Mouse (Mus musculus): ENCODE results near the gene Vps51. TPM values are rescaled to one million over a fixed set of nuclear protein-coding genes. Genes with fewer than 3 reads are reported as not detected.
"Not testable (repeated sequence)": the region's sequence is repeated elsewhere in the genome, so short reads cannot be mapped to it uniquely, and the experiment has no call there.

Vps51 gene
- polyA plus RNA-seq, 1 experiment: 163 TPM

GRCm38 (mm10) chr19:6046294-6047153, 30.5 kb downstream of the Vps51 start, which contains the start of gene Syvn1:
Syvn1 (plus strand) TSS chr19:6046576.
- H3K27ac ChIP-seq (ENCODE audit: control insufficient read depth, insufficient read depth, low read length): peak within 1 kb of the TSS; percentile 92
- peak; percentile 88 for DNase-seq
- no peaks in the 10 kb centered on the region for H3K27me3 ChIP-seq (ENCODE audit: control insufficient read depth, insufficient read depth, low read length)
- WGBS: under 1% methylated on average over 65 of the region's 65 CpGs
- H3K4me3 ChIP-seq (ENCODE audit: control insufficient read depth, insufficient read depth, low read length): peak within 1 kb of the TSS; percentile 65
- H3K4me1 ChIP-seq (replicated peaks; ENCODE audit: control insufficient read depth, insufficient read depth, low read length): peaks cover 14% of the 10 kb centered on the region
- TF ChIP-seq POLR2A (IDR thresholded peaks at IDR 0.05; ENCODE audit: control insufficient read depth, extremely low read depth, insufficient read depth, low read length, poor library complexity) (peak; percentile 90), CTCF (IDR thresholded peaks at IDR 0.05; ENCODE audit: borderline replicate concordance, control insufficient read depth, extremely low read depth, insufficient read depth, low read length, poor library complexity) (no peak)
- H3K36me3 ChIP-seq (ENCODE audit: control insufficient read depth, insufficient read depth, low read length): peaks cover 23% of the 10 kb centered on the region

DNA sequence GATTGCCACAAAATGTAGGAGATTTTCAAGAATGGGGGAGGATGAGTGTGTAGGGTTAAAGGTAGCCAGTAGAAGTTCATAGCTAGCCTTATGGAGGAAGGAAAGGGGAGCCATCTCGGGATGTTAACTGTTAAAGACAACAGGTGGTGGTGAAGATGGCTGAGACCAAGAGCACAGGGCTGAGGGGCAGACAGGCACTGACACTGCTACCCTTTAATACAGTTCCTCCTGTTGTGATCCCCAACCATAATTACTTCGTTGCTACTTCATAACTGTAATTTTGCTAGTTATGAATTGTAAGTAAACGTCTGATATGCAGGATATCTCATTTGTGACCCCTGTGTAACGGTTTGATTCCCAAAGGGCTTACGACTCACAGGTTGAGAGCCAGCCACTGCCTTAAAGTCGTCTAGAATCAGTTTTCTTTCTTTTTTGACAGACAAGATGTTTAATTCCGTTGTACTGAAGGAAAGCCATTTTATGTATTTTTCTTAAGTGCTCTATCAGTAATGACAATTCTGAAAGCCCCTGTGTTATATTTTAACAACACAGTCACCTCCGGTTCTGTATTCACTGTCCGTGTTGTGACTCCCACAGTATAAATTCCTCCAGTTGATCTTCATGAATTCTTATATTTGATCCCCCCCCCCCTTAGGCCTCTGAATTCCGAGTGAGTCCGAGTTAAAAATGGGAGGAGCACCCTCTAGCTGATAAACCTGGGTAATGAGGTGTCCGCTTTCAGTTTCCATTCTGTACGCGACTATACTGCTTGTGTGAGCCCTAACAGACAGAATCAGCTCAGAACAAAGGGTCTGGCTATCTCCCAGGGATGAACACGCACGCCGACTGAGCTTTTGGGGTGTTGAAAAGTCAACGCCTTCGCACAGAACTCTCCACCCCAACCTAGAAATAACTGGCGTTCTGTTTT, 31.4 kb downstream of the Vps51 start:
- H3K4me1 ChIP-seq (replicated peaks; ENCODE audit: control insufficient read depth, insufficient read depth, low read length): peaks cover 14% of the 10 kb centered on the region
- H3K27me3 ChIP-seq (ENCODE audit: control insufficient read depth, insufficient read depth, low read length): no peaks in the 10 kb centered on the region
- no peak for DNase-seq
- 9% methylated on average over 20 of the region's 20 CpGs for WGBS
- peak overlapping the region; percentile 65 for H3K4me3 ChIP-seq (ENCODE audit: control insufficient read depth, insufficient read depth, low read length)
- H3K27ac ChIP-seq (ENCODE audit: control insufficient read depth, insufficient read depth, low read length): peak overlapping the region; percentile 92
- TF ChIP-seq CTCF (IDR thresholded peaks at IDR 0.05; ENCODE audit: borderline replicate concordance, control insufficient read depth, extremely low read depth, insufficient read depth, low read length, poor library complexity) (no peak), POLR2A (IDR thresholded peaks at IDR 0.05; ENCODE audit: control insufficient read depth, extremely low read depth, insufficient read depth, low read length, poor library complexity) (no peak)
- H3K36me3 ChIP-seq (ENCODE audit: control insufficient read depth, insufficient read depth, low read length): peaks cover 15% of the 10 kb centered on the region

DNA sequence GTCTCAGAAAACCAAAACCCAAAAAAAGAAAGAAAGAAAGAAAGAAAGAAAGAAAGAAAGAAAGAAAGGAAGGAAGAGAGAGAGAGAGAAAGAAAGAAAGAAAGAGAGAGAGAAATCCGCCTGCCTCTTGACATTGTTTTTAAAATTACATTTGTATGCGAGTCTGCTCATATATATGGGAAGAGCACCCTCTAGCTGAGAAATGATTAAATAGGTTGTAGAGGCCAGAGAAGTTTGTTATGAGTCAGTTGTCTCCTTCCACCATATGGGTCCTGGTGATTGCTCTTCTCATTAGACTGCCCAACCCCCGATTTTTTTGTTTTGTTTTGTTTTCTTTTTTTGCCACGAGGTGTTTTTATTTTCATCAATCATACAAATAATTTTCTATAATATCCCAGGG, 32.9 kb downstream of the Vps51 start:
- not testable (repeated sequence) for H3K4me3 ChIP-seq (ENCODE audit: control insufficient read depth, insufficient read depth, low read length); H3K27me3 ChIP-seq (ENCODE audit: control insufficient read depth, insufficient read depth, low read length); DNase-seq; H3K27ac ChIP-seq (ENCODE audit: control insufficient read depth, insufficient read depth, low read length); H3K36me3 ChIP-seq (ENCODE audit: control insufficient read depth, insufficient read depth, low read length)
- WGBS: 32% methylated on average over 4 of the region's 4 CpGs
- H3K4me1 ChIP-seq (replicated peaks; ENCODE audit: control insufficient read depth, insufficient read depth, low read length): peaks cover 14% of the 10 kb centered on the region

GRCm38 (mm10) chr19:6042293-6042692, 34.7 kb downstream of the Vps51 start:
- Histone ChIP-seq H3K4me3 (ENCODE audit: control insufficient read depth, insufficient read depth, low read length) (no peak overlapping the region), H3K27me3 (ENCODE audit: control insufficient read depth, insufficient read depth, low read length) (no peaks in the 10 kb centered on the region), H3K27ac (ENCODE audit: control insufficient read depth, insufficient read depth, low read length) (no peak overlapping the region), H3K4me1 (replicated peaks; ENCODE audit: control insufficient read depth, insufficient read depth, low read length) (peaks cover 3% of the 10 kb centered on the region), H3K36me3 (ENCODE audit: control insufficient read depth, insufficient read depth, low read length) (no peaks in the 10 kb centered on the region)
- 88% methylated on average over 9 of the region's 9 CpGs for WGBS
- TF ChIP-seq POLR2A (IDR thresholded peaks at IDR 0.05; ENCODE audit: control insufficient read depth, extremely low read depth, insufficient read depth, low read length, poor library complexity): no peak
- TF ChIP-seq CTCF (IDR thresholded peaks at IDR 0.05; ENCODE audit: borderline replicate concordance, control insufficient read depth, extremely low read depth, insufficient read depth, low read length, poor library complexity): no peak
- no peak for DNase-seq

- H3K27ac ChIP-seq (ENCODE audit: control insufficient read depth, insufficient read depth, low read length): no peak overlapping the region
- no peaks in the 10 kb centered on the region for H3K36me3 ChIP-seq (ENCODE audit: control insufficient read depth, insufficient read depth, low read length)
- TF ChIP-seq CTCF (IDR thresholded peaks at IDR 0.05; ENCODE audit: borderline replicate concordance, control insufficient read depth, extremely low read depth, insufficient read depth, low read length, poor library complexity): no peak
- no peak for TF ChIP-seq POLR2A (IDR thresholded peaks at IDR 0.05; ENCODE audit: control insufficient read depth, extremely low read depth, insufficient read depth, low read length, poor library complexity)
- no peak for DNase-seq
- H3K4me3 ChIP-seq (ENCODE audit: control insufficient read depth, insufficient read depth, low read length): no peak overlapping the region
- H3K4me1 ChIP-seq (replicated peaks; ENCODE audit: control insufficient read depth, insufficient read depth, low read length): peaks cover under 1% of the 10 kb centered on the region
- no peaks in the 10 kb centered on the region for H3K27me3 ChIP-seq (ENCODE audit: control insufficient read depth, insufficient read depth, low read length)
Measured at GRCm38 (mm10) chr19:6040002-6040401, 37.0 kb downstream of the Vps51 start.

DNA sequence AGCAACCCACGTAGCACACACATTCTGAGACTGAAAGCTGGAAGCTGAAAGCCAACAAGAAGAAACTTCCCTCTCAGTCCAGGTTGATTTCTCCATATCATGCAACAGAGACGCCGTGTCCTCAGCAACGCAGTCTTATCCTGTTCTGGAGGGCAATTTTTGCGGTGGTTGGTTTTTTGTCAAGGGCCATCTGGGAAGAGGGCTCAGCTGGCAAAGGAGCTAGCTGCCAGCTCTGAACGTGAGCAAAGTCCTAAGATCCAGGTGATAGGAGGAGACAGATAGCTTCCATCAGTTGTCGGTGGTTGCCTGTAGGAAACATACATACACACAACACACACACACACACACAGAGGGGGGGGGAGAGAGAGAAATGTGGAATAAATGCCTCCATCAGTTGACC, 38.7 kb downstream of the Vps51 start:
- H3K4me3 ChIP-seq (ENCODE audit: control insufficient read depth, insufficient read depth, low read length): no peak overlapping the region

More for the DNA sequence above, 38.7 kb downstream of the Vps51 start:
- Histone ChIP-seq H3K27ac (ENCODE audit: control insufficient read depth, insufficient read depth, low read length) (no peak overlapping the region), H3K27me3 (ENCODE audit: control insufficient read depth, insufficient read depth, low read length) (no peaks in the 10 kb centered on the region), H3K4me1 (replicated peaks; ENCODE audit: control insufficient read depth, insufficient read depth, low read length) (no peaks in the 10 kb centered on the region), H3K36me3 (ENCODE audit: control insufficient read depth, insufficient read depth, low read length) (no peaks in the 10 kb centered on the region)
- no peak for DNase-seq
- 87% methylated on average over 7 of the region's 7 CpGs for WGBS
- no peak for TF ChIP-seq CTCF (IDR thresholded peaks at IDR 0.05; ENCODE audit: borderline replicate concordance, control insufficient read depth, extremely low read depth, insufficient read depth, low read length, poor library complexity)

Measured in thymus, adult 2 months (tissue).